Mouse (Mus musculus) stomach, embryonic 16.5 days (tissue): Measurements from ENCODE around the gene Ralgapa1. TPM values are rescaled to one million over a fixed set of nuclear protein-coding genes. Genes with fewer than 3 reads are reported as not detected.
A peak's percentile ranks its signal among the peaks of the same experiment; 100 is the strongest.

Experiments
- ATAC-seq: fragments of 200-750 bp; cut with Nextera tagmentation; 2 replicates; pipeline ENCODE4 v1.8.0; 2017; ENCODE audit warnings: moderate number of reproducible peaks, moderate TSS enrichment; ENCODE audit not compliant: insufficient read depth, low FRiP score
- H3K27ac ChIP-seq: fragments of 300-500 bp; sonication (generic); 2 replicates; pipeline ENCODE4 v1.5.1; 2014; ENCODE audit warnings: low read length
- H3K27me3 ChIP-seq: fragments of 300-500 bp; sonication (generic); 2 replicates; pipeline ENCODE4 v1.6.1; 2014; ENCODE audit warnings: low read length, control low read depth, mixed read lengths; ENCODE audit not compliant: control insufficient read depth, insufficient read depth
- H3K36me3 ChIP-seq: fragments of 300-500 bp; sonication (generic); 2 replicates; pipeline ENCODE4 v1.6.1; 2014; ENCODE audit warnings: low read length; ENCODE audit not compliant: control insufficient read depth, insufficient read depth
- H3K4me1 ChIP-seq: fragments of 300-500 bp; sonication (generic); 2 replicates; pipeline ENCODE4 v1.6.1; 2014; ENCODE audit warnings: low read length, control low read depth, mixed read lengths; ENCODE audit not compliant: control insufficient read depth, insufficient read depth
- H3K4me2 ChIP-seq: fragments of 300-500 bp; sonication (generic); 2 replicates; pipeline ENCODE4 v1.6.1; 2014; ENCODE audit warnings: low read depth, low read length, mixed read lengths
- H3K4me3 ChIP-seq: fragments of 300-500 bp; sonication (generic); replicated peaks from 2 replicates; pipeline ENCODE4 v1.5.1; 2014; ENCODE audit warnings: mild to moderate bottlenecking, low read length
- H3K9ac ChIP-seq: fragments of 300-500 bp; sonication (generic); 2 replicates; pipeline ENCODE4 v1.6.1; 2014; ENCODE audit warnings: low read length
- H3K9me3 ChIP-seq: fragments of 300-500 bp; sonication (generic); replicated peaks from 2 replicates; pipeline ENCODE4 v1.6.1; 2016; ENCODE audit warnings: low read length, control low read depth; ENCODE audit not compliant: control insufficient read depth
- WGBS: fragments of 180-500 bp; shearing (Covaris S2); extraction: QIAGEN DNeasy Blood & Tissue Kit; methylation state at CpG from one replicate; pipeline ENCODE4 v1.1.7; 2014; 5-methylcytosine and 5-hydroxymethylcytosine counted together
- polyA plus RNA-seq: library from polyadenylated mRNA; unstranded; fragments of >200 nt; fragmentation: Nextera tagmentation; extraction: Ambion mirVana; gene quantifications from 2 replicates; pipeline ENCODE4 v1.2.1, GENCODE M21; 2015

The Ralgapa1 gene
- 11.6 and 12.1 TPM in 2 replicates for polyA plus RNA-seq

DNA sequence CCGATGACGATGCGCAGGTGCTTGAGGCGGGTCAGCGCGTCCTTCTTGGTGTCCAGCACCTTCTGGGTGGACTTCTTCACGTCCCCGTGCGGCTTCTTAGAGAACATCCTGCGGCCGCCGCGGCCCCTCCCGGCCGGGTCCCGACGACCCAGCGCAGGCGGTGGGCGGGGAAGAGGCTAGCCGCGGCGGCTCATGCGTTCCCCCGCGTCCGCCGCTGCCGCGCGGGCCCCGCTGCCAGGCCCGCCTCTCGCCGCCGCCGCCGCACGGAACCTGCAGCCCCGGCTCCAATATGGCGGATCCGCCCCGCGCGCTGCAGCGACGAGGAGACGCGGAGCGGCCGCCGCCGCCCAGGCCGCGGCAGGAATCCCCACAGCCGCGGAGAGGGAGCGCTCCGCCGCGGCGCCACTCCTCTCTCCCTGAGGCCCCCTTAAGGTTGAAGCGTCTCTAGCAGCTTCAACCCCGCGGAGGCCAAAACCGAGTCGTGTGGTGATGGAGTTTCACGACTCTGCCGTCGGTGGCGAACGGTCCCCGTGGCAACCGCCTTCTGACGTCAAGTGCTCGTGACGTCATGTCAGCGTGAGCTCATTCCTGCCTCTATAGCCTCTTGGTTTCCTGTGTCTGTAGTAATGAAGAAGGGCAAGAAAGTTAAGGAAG is at the start of gene Ralgapa1:
TSS of gene Ralgapa1 (minus strand) at position 507 of the 654 bp plus-strand sequence.
- peak within 1 kb of the TSS; percentile 71 for H3K4me2 ChIP-seq
- under 1% methylated on average over 78 of the region's 78 CpGs for WGBS
- peak within 1 kb of the TSS; percentile 93 for H3K27ac ChIP-seq

DNA sequence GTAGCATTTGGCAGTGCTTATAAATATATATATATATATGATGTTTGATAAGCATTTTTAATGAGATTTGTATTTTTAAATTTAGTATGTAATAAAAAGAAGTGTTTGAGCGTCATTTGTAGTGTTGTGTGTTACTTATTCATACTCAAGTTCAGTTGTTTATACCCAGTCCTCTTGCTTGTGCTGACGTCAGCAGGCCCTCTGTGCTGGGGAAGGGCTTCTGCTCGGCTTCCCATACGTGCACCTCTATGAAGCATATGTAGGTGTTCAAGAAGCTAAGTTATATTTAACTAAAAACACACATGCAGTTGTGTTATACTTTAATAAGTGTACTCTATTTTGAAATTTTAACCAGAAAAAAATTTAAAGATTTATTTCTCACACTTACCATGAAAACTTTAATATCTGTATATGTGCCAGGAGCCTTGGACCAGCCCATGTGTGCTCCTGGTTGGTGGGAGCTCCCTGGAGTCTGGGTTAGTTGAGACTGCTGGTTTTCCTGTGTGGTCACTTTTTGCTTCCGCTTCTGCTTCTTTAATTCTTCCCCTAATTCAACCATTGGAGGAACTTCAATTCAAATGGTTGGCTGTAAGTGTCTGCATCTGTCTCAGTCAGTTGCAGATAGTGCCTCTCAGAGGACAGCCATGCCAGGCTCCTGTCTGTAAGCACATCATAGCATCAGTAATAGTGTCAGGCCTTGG is 48.8 kb upstream of the Ralgapa1 start:
- no peak overlapping the region for H3K4me2 ChIP-seq
- no peak overlapping the region for H3K4me3 ChIP-seq
- no peak for ATAC-seq
- no peak overlapping the region for H3K27ac ChIP-seq
- H3K9ac ChIP-seq = no peak overlapping the region
- peaks cover 19% of the 10 kb centered on the region for H3K36me3 ChIP-seq
- H3K9me3 ChIP-seq = no peaks in the 10 kb centered on the region; the same call in 1 of the 2 replicates
- no peaks in the 10 kb centered on the region for H3K27me3 ChIP-seq
- H3K4me1 ChIP-seq = no peaks in the 10 kb centered on the region
- WGBS = 92% methylated on average over 5 of the region's 5 CpGs

More for the DNA sequence above, at the start of gene Ralgapa1:
- Histone ChIP-seq H3K9ac (peak within 1 kb of the TSS; percentile 97), H3K36me3 (no peaks in the 10 kb centered on the region), H3K4me3 (peak within 1 kb of the TSS; percentile 96), H3K4me1 (peaks cover 7% of the 10 kb centered on the region; the same call in 1 of the 2 replicates), H3K9me3 (no peaks in the 10 kb centered on the region; the same call in 1 of the 2 replicates), H3K27me3 (no peaks in the 10 kb centered on the region)
- ATAC-seq = peak; percentile 94

DNA sequence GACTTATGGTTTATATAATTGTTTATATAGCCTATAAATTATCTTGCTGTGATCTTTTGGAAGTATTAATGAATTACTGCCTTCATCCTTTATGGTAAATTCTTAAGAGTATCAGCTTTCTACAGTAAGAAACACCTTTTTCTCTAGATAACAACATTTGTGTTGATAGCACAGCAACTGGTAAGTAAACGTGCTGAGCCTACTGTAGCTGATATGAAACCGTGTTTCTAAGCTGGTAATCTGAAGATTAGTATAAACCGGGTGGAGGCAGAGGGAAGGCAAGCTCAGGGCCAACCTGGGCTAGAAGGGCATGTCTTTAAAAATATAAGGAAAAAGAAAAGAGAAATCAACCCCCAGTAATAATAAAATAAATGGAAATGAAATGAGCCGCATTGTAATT is 46.8 kb upstream of the Ralgapa1 start:
- H3K36me3 ChIP-seq = peaks cover 22% of the 10 kb centered on the region
- H3K4me2 ChIP-seq = no peak overlapping the region
- WGBS = 82% methylated on average over 4 of the region's 4 CpGs

DNA sequence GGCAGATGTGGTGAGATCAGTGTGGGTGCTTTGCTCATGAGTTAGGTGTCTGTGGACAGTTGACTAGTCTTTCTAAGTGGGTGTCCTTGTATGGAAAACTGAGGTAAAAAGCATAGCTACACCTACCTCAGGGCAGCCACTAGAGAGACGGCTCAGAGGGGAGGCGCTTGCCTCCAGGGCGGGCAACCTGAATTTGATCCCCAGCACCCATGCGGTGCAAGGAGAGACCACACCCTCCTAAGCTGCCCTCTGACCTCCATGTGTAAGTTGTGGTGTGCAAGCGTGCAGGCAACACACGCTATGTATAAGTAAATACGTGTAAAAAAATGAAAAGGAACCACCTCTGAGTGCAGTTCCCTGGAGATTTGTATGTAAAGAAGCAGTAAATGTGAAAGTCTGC is 39.7 kb upstream of the Ralgapa1 start:
- Histone ChIP-seq H3K4me1 (no peaks in the 10 kb centered on the region), H3K4me2 (no peak overlapping the region), H3K9me3 (peaks cover 7% of the 10 kb centered on the region), H3K4me3 (no peak overlapping the region), H3K27me3 (no peaks in the 10 kb centered on the region), H3K36me3 (peaks cover 31% of the 10 kb centered on the region), H3K27ac (no peak overlapping the region), H3K9ac (no peak overlapping the region)
- 92% methylated on average over 7 of the region's 7 CpGs for WGBS
- ATAC-seq = no peak

More for the DNA sequence above, 46.8 kb upstream of the Ralgapa1 start:
- no peak for ATAC-seq
- H3K27me3 ChIP-seq = no peaks in the 10 kb centered on the region
- no peak overlapping the region for H3K4me3 ChIP-seq
- H3K9ac ChIP-seq = no peak overlapping the region
- H3K27ac ChIP-seq = no peak overlapping the region
- no peaks in the 10 kb centered on the region for H3K4me1 ChIP-seq
- H3K9me3 ChIP-seq = no peaks in the 10 kb centered on the region; the same call in 1 of the 2 replicates

DNA sequence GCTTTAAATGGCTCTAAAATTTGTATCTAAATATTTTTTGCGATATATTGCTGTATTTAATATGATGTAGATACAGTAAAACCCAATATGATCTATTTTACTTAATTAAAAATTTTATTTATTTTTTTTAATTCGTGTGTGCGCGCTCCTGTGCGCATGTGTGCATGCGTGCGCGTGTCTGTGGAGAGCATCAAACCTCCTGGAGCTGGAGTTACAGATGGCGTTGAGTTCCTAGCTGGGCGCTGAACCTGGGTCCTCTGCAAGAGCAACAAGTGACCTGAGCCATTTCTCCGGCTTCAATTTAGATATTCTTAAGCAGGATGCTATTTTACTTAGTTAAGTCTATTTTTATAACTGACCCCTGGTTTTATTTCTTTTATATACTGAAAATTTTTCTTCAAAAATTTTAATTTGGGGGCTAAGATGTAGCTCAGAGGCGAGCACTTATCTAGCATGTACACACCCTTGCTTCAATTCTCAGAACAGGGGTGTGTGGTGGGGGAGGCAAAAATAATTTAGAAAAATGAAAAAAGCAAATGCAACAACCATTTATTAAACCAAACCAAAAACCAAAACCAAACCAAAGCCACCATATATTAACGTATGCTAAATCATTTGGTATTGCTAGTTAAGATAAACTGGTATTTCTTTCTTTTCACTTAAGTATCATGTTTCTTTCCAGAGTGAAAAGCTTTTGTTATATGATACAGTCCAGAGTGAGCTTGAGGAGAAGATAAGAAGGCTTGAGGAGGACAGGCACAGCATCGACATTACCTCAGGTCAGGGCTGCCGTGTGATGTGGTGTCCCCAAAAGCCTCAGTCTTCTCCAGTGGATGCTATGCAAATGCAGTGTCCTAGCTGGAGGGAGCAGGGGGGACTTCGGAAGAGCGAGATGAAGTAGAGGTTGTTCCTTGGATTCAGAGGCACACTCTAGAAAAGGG is 38.7 kb upstream of the Ralgapa1 start:
- no peak for ATAC-seq
- peaks cover 34% of the 10 kb centered on the region for H3K36me3 ChIP-seq
- WGBS = 91% methylated on average over 17 of the region's 17 CpGs

DNA sequence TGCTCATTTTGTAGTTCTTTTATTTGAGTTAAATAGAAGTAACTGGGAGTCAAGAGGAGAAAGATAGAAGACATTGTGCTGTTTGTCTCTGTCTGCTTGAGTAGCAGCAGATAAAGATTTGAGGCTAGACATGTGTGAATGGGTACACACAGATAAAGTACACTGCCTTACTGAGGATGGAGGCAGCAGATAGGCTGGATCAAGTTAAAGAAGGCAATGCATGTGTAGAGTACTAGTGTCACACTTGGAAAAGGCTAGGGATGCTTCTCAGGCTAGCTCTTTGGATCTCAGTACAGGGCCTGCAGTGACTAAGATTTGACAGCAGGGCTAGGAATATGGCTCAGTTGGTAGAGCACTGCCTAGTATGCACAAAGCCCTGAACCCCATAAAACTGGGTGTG is 29.7 kb upstream of the Ralgapa1 start:
- H3K27me3 ChIP-seq = no peaks in the 10 kb centered on the region
- H3K36me3 ChIP-seq = peaks cover 11% of the 10 kb centered on the region
- H3K9ac ChIP-seq = no peak overlapping the region
- H3K27ac ChIP-seq = no peak overlapping the region
- ATAC-seq = no peak
- peaks cover 3% of the 10 kb centered on the region; the same call in 1 of the 2 replicates for H3K9me3 ChIP-seq
- H3K4me3 ChIP-seq = no peak overlapping the region
- H3K4me2 ChIP-seq = no peak overlapping the region
- H3K4me1 ChIP-seq = no peaks in the 10 kb centered on the region

More for the DNA sequence above, 38.7 kb upstream of the Ralgapa1 start:
- Histone ChIP-seq H3K27me3 (no peaks in the 10 kb centered on the region), H3K9me3 (peaks cover 7% of the 10 kb centered on the region), H3K4me3 (no peak overlapping the region), H3K4me2 (no peak overlapping the region), H3K4me1 (no peaks in the 10 kb centered on the region), H3K27ac (no peak overlapping the region), H3K9ac (no peak overlapping the region)

DNA sequence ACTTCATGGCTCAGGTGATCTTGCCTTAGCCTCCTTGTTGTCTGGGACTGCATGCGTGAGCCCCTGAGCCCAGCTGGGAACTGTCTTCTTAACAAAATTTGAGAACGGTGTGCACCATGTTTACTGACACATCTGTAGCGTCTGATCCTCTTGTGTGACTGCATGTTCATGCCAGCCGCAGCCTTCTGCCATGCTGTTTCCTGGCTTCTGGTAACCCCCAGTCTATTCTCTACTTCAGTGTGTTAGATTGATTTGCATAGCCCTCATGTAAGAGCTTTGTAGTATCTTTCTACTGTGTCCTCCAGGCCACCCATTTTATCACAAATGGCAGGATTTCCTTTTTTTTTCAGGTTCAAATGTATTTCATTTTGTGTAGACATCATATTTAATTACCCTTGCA is 26.9 kb upstream of the Ralgapa1 start:
- no peaks in the 10 kb centered on the region for H3K4me1 ChIP-seq
- 93% methylated on average over 4 of the region's 4 CpGs for WGBS
- no peak for ATAC-seq

DNA sequence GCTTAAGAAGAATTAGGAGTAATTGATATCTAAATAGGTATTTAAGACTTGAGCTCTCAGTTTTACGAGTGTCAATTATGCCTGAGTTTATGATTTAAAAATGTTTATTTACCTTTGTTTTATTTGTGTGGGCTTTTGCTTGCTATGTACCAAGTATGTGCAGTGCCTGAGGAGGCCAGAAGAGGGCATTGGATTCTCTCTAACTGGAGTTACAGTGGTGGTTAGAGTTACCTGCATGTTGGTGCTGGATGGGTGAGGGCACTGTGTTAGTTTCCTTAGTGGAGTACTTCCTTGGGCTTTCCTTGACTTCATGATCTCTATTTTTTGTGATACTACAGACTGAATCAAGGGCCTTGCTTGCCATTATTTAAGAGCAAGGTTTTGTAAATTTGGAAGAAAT is 25.8 kb upstream of the Ralgapa1 start:
- Histone ChIP-seq H3K27ac (no peak overlapping the region), H3K27me3 (no peaks in the 10 kb centered on the region), H3K4me3 (no peak overlapping the region), H3K36me3 (peaks cover 14% of the 10 kb centered on the region), H3K4me2 (no peak overlapping the region), H3K9ac (no peak overlapping the region), H3K4me1 (no peaks in the 10 kb centered on the region), H3K9me3 (peaks cover 3% of the 10 kb centered on the region; the same call in 1 of the 2 replicates)
- ATAC-seq = no peak
- 83% methylated on average over 1 of the region's 1 CpGs for WGBS

More for the DNA sequence above, 26.9 kb upstream of the Ralgapa1 start:
- H3K9ac ChIP-seq = no peak overlapping the region
- H3K9me3 ChIP-seq = peaks cover 3% of the 10 kb centered on the region; the same call in 1 of the 2 replicates
- peaks cover 10% of the 10 kb centered on the region for H3K36me3 ChIP-seq
- no peak overlapping the region for H3K4me3 ChIP-seq
- no peak overlapping the region for H3K27ac ChIP-seq
- no peaks in the 10 kb centered on the region for H3K27me3 ChIP-seq
- no peak overlapping the region for H3K4me2 ChIP-seq
